Mouse (Mus musculus) ES-Bruce4 (cell line): ENCODE data around the gene Pde4d.

ENCODE experiments used
- EP300 ChIP-seq: IDR thresholded peaks from 2 replicates; pipeline ENCODE4 v1.6.1; 2011; ENCODE audit warnings: low read depth, low read length; ENCODE audit not compliant: insufficient read depth
- POLR2A ChIP-seq: IDR thresholded peaks from one replicate; pipeline ENCODE4 v1.8.1; 2011; ENCODE audit warnings: low read length; ENCODE audit not compliant: insufficient read depth

GRCm38 (mm10) chr13:109720127-109720713 is 1270.5 kb downstream of the Pde4d start:
- no peak for TF ChIP-seq EP300
- no peak for TF ChIP-seq POLR2A
